Mouse (Mus musculus): ENCODE results near the gene Snx29.

Gene Snx29

GRCm38 (mm10) chr16:11696767-11697166 is 374.1 kb downstream of the Snx29 start:
- no peak for DNase-seq

GRCm38 (mm10) chr16:11697710-11698357 is 375.1 kb downstream of the Snx29 start:
- peak; percentile 55 for DNase-seq

GRCm38 (mm10) chr16:11701579-11701978 is 378.9 kb downstream of the Snx29 start:
- no peak for DNase-seq

DNA sequence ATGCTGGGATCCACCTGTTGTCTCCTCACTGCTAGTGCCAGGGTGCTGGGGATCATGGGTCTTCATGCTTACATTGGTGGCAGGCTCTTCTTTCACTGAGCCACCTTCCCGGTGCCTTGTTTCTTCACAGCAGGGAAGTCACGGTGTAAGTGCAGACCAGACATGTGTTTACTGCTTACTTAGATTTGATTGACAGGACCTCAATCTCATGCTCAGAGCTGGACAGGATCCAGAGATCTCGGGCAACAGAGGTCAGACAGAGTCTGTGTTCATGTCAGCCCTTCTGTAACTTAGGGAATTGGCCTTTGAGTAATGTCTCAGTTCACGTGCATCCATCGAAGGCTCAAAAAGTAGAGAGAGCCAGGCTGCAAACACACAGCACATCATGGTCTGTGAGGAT is 381.4 kb downstream of the Snx29 start:
- no peak for DNase-seq

DNA sequence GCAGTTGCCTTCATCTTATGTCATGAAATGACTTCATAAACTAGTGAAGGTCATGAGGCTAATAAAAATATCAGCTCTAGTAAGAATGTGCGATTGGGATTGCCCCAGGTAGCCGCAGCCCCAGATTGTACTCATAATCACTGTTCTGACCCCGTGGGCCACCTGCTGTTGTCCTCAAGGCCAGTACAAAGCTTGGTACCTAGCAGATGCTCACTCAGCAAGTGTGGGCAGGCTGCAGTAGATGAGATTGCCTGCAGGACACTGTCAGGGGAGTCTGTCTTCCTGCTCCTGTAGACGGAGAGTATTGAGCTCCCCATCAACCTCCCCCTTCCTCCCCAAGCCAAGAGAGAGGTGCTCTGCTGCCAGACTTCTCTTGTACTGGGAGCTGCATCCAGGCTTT is 382.7 kb downstream of the Snx29 start:
- no peak for DNase-seq

GRCm38 (mm10) chr16:11708097-11708496 is 385.4 kb downstream of the Snx29 start:
- DNase-seq = no peak

GRCm38 (mm10) chr16:11709382-11709781 is 386.7 kb downstream of the Snx29 start:
- DNase-seq = no peak

- no peak for DNase-seq
Observed at GRCm38 (mm10) chr16:11709999-11710667, 387.4 kb downstream of the Snx29 start.

GRCm38 (mm10) chr16:11713265-11713865 is 390.7 kb downstream of the Snx29 start:
- no peak for DNase-seq

- DNase-seq = no peak
Observed at GRCm38 (mm10) chr16:11716932-11717331, 394.2 kb downstream of the Snx29 start.

- DNase-seq = no peak
Observed at GRCm38 (mm10) chr16:11725901-11726300, 403.2 kb downstream of the Snx29 start.

GRCm38 (mm10) chr16:11727331-11727730 is 404.6 kb downstream of the Snx29 start:
- no peak for DNase-seq

GRCm38 (mm10) chr16:11728131-11728530 is 405.4 kb downstream of the Snx29 start:
- no peak for DNase-seq

DNA sequence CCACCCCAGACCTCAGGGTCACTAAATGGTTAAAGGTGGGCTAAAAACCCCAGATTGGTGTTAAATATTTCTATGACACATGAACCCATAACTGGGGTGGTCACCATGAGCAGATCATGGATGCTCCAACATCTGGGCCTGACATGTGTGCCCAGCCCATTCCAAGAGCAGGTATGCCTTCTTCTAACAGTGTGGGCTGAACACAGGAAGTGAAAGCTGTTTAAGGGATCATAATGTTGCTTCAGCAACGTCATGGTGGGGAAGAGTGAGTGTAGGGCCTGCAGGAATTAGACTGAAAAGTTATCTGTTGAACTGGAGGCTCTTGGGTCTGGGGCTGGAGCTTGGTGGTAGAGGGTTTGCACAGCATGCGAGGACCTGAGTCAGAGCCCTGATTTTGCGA is 405.9 kb downstream of the Snx29 start:
- DNase-seq = no peak

DNA sequence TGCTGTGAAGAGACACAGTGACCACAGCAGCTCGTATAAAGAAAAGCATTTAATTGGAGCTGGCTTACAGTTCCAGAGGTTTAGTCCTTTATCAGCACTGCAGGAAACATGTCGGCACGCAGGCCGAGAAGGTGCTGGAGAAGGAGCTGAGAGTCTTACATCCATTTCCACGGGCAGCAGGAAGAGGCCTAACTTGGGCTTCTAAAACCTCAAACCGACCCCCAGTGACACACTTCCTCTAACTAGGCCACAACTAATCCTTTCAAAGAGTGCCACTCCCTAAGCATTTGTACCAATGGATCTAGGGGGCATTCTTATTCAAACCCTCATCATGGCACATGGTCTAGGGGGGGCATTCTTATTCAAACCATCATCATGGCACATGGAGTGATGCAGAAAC is 406.4 kb downstream of the Snx29 start:
- DNase-seq = no peak

GRCm38 (mm10) chr16:11729815-11730214 is 407.1 kb downstream of the Snx29 start:
- DNase-seq = no peak

DNA sequence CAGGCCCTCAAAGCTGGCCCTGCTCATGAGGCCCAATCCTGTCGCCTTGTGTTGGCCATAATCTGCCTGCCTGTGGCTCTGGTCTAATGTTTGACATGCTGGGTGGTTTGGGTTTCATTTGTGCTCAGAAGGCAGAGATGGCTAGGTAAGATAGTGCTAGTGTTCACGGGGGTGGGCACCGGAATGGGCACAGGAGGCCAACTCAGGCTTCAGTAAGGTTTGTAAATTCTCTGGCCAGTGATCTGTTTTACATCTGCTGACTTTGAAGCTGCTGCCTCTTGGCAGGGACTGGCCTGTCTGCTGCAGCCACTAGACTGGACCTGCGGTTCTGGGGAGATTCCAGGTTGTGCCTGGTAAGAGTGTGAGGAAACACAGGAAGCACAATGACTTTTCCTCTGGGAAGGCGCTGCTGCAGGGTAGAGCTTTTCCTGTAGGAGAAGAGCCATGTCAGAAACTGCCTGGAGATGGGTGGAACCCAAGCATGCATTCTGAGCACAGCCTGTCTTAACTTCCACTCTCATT is 408.4 kb downstream of the Snx29 start:
- DNase-seq = no peak

GRCm38 (mm10) chr16:11738341-11738740 is 415.6 kb downstream of the Snx29 start:
- no peak for DNase-seq

DNA sequence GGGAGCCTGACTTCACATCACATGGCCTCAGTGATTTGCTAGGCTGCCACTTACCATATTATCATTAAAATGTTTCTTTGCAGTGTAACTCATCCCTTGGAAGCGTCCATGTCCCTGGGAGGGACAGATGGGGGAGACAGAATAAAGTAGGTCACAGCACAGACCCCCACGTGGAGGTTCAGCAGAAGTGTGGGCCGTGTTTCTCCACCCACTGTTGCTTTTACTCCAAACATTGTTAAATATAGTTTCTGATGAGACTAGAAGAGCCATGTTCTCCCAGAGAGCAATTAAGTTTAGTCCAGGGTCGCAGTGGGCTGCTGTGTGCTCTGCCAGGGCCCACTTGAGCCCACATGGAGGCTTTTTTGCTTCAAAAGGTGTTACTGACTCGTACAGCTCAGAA is 419.2 kb downstream of the Snx29 start:
- no peak for DNase-seq

DNA sequence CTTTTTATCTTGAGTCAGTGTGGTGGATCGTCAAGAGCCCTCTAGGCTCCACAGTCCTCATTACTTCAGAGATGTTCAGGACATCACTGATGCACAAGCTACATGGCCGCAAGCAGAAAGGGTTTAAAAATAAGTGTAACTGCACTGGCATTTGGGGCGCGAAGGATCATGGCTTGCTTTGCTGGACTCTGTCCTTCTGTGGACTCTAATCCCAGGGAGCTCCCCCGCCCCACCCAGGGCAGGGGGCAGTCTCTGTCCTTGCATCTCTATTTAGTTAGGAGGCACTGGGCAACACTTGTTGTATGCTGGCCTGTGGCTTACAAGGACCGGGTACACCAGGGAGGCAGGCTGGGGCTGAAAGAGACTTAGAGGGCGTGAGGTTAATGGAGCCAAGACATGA is 419.6 kb downstream of the Snx29 start:
- DNase-seq = no peak

- DNase-seq = no peak
Observed at GRCm38 (mm10) chr16:11743013-11743412, 420.3 kb downstream of the Snx29 start.

GRCm38 (mm10) chr16:11743724-11744123 is 421.0 kb downstream of the Snx29 start:
- DNase-seq = no peak

DNA sequence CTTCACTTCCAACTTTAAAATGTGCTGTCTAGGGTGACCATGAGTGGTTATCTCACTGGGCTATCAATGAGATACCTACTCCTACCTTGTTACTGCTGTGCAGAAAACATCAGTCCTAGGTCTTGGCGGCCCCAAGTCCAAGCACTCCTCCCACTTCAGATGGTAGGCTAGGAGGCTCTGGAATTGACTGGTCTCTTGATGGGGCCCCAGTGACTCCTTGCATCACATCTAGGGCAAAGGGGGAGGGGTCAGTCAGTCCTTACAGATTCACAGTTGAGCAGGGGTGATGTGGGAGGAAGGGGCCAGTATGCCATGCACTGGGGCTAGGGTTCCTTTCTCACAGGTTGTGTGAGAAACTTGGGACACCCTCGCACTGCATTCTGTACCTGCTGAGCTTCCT is 423.3 kb downstream of the Snx29 start:
- no peak for DNase-seq

- DNase-seq = no peak
Observed at GRCm38 (mm10) chr16:11747867-11748266, 425.2 kb downstream of the Snx29 start.

Data from lung, postnatal 10 days (tissue).